ENCODE assay signal across 7 mouse cellular contexts in the genomic region with DNA sequence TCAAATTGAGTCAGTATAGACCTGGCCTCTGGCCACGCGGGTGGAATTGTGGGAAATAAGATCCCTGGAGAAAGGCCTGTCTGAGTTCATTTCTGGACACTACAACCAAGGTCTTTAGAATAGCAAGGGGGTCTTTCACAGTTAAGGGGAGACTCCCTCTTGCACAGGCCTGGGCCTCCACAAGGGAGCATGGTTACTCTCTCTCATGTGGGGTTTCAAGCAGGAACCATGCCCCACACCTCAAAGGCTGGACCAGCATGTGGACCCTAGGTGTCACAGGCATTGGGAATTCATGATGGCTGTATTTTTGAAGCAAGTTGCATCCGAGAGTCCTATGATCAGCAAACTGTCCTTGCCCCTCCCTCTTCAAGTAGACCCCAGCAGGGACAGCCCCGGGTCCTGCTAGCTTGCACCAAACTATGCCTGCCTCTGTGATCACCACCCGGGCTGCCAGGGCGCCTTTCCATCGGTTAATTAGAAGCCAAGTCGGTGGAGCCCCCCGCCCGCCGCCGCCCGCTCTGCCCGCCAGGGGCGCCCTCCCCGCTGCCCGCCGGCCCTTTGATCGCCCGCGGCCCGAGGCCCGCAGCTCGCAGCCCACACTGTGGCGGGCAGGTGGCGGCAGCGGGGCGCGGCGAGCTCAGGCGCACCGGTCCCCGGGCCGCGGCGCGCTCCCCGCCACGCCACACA.
DNase-seq lines count a peak whose midpoint lies in the region; ATAC-seq and TF ChIP-seq lines count a peak whose summit lies in the region.

No protein-coding gene starts in this region.

- no peaks in the 10 kb centered on the region for H3K9me3 ChIP-seq in lung, postnatal 0 days (ENCODE audit: low read length)
- no peaks in the 10 kb centered on the region for H3K9me3 ChIP-seq in embryonic facial prominence, embryonic 13.5 days
- H3K9me3 ChIP-seq in hindbrain, embryonic 14.5 days (ENCODE audit: control insufficient read depth, low read length): no peaks in the 10 kb centered on the region
- no peaks in the 10 kb centered on the region for H3K9me3 ChIP-seq in liver, embryonic 13.5 days (replicated peaks)

- no peaks in the 10 kb centered on the region for H3K4me1 ChIP-seq in lung, postnatal 0 days (ENCODE audit: insufficient read depth, low read depth, low read length)
- H3K4me1 ChIP-seq in embryonic facial prominence, embryonic 13.5 days: peaks cover 23% of the 10 kb centered on the region
- peaks cover 18% of the 10 kb centered on the region for H3K4me1 ChIP-seq in hindbrain, embryonic 14.5 days (replicated peaks; ENCODE audit: control insufficient read depth, insufficient read depth, low read length)
- H3K4me1 ChIP-seq in liver, embryonic 13.5 days (replicated peaks): no peaks in the 10 kb centered on the region

- no peak overlapping the region for H3K27ac ChIP-seq in lung, postnatal 0 days (ENCODE audit: low read length)
- H3K27ac ChIP-seq in embryonic facial prominence, embryonic 13.5 days: no peak overlapping the region
- no peak overlapping the region for H3K27ac ChIP-seq in hindbrain, embryonic 14.5 days
- no peak overlapping the region for H3K27ac ChIP-seq in liver, embryonic 13.5 days

- ATAC-seq in lung, postnatal 0 days: peak; percentile 57; the same call in 1 of the 2 replicates
- 0 out of 2 replicates have a peak, but pooled peaks have one; percentile 56 for ATAC-seq in embryonic facial prominence, embryonic 13.5 days (ENCODE audit: insufficient number of reproducible peaks, insufficient read depth, low FRiP score, low TSS enrichment, low read depth)
- ATAC-seq in hindbrain, embryonic 14.5 days (ENCODE audit: low FRiP score): peak; percentile 53; the same call in 1 of the 2 replicates
- peak; percentile 18; the same call in 1 of the 2 replicates for ATAC-seq in liver, embryonic 13.5 days (ENCODE audit: low read depth)

- peak overlapping the region; percentile 27; the same call in 1 of the 2 replicates for H3K4me2 ChIP-seq in lung, postnatal 0 days (replicated peaks; ENCODE audit: low read depth, low read length)
- H3K4me2 ChIP-seq in embryonic facial prominence, embryonic 13.5 days: peak overlapping the region; percentile 66
- peak overlapping the region; percentile 56 for H3K4me2 ChIP-seq in hindbrain, embryonic 14.5 days (replicated peaks)
- peak overlapping the region; percentile 26 for H3K4me2 ChIP-seq in liver, embryonic 13.5 days

- 0 out of 2 replicates have a peak, but pooled peaks cover 15% of the 10 kb centered on the region for H3K27me3 ChIP-seq in lung, postnatal 0 days (replicated peaks; ENCODE audit: insufficient read depth, low read length)
- peaks cover 48% of the 10 kb centered on the region for H3K27me3 ChIP-seq in embryonic facial prominence, embryonic 13.5 days
- no peaks in the 10 kb centered on the region for H3K27me3 ChIP-seq in hindbrain, embryonic 14.5 days (ENCODE audit: control insufficient read depth, insufficient read depth, low read length)
- peaks cover 84% of the 10 kb centered on the region for H3K27me3 ChIP-seq in liver, embryonic 13.5 days

- peak; percentile 38; the same call in 1 of the 2 replicates for TF ChIP-seq CTCF in lung, postnatal 0 days (IDR thresholded peaks at IDR 0.05)

- no peak overlapping the region for H3K9ac ChIP-seq in lung, postnatal 0 days (replicated peaks; ENCODE audit: low read depth)
- peak overlapping the region; percentile 59 for H3K9ac ChIP-seq in embryonic facial prominence, embryonic 13.5 days
- peak overlapping the region; percentile 43 for H3K9ac ChIP-seq in hindbrain, embryonic 14.5 days
- no peak overlapping the region for H3K9ac ChIP-seq in liver, embryonic 13.5 days

- H3K4me3 ChIP-seq in lung, postnatal 0 days (ENCODE audit: low read depth, low read length): no peak overlapping the region
- peak overlapping the region; percentile 37 for H3K4me3 ChIP-seq in embryonic facial prominence, embryonic 13.5 days
- peak overlapping the region; percentile 23 for H3K4me3 ChIP-seq in hindbrain, embryonic 14.5 days (replicated peaks; ENCODE audit: low read length)
- H3K4me3 ChIP-seq in liver, embryonic 13.5 days (replicated peaks): no peak overlapping the region

- peak; percentile 49 for DNase-seq in lung, postnatal 0 days (ENCODE audit: low spot score)
- DNase-seq in lung, postnatal 36 days: no peak
- DNase-seq in hindbrain, embryonic 14.5 days (ENCODE audit: low spot score): no peak
- DNase-seq in liver, embryonic 13.5 days: no peak
- DNase-seq in right cerebral cortex, postnatal 4 days: peak; percentile 54
- no peak for DNase-seq in layer of hippocampus, adult 9-10 months (ENCODE audit: low spot score)

- WGBS in lung, postnatal 0 days: 8% methylated on average over 35 of the region's 39 CpGs
- WGBS in embryonic facial prominence, embryonic 13.5 days: 5% methylated on average over 39 of the region's 39 CpGs
- 5% methylated on average over 39 of the region's 39 CpGs for WGBS in hindbrain, embryonic 14.5 days
- WGBS in liver, embryonic 13.5 days (ENCODE audit: insufficient replicate concordance): 7% methylated on average over 39 of the region's 39 CpGs

- TF ChIP-seq EP300 in lung, postnatal 0 days (IDR thresholded peaks at IDR 0.05): no peak

- H3K36me3 ChIP-seq in lung, postnatal 0 days (ENCODE audit: insufficient read depth, low read length): no peaks in the 10 kb centered on the region
- H3K36me3 ChIP-seq in embryonic facial prominence, embryonic 13.5 days: no peaks in the 10 kb centered on the region
- H3K36me3 ChIP-seq in hindbrain, embryonic 14.5 days (replicated peaks; ENCODE audit: control insufficient read depth, insufficient read depth): no peaks in the 10 kb centered on the region
- H3K36me3 ChIP-seq in liver, embryonic 13.5 days: no peaks in the 10 kb centered on the region

Comparison
In these comparisons a context has a peak if more than half of its experiments do, and no peak if none do; other contexts are left out.
1. DNase-seq: peak in lung, postnatal 0 days (single experiment) and right cerebral cortex, postnatal 4 days (single experiment); none in lung, postnatal 36 days (single experiment), hindbrain, embryonic 14.5 days (single experiment), liver, embryonic 13.5 days (single experiment) and layer of hippocampus, adult 9-10 months (single experiment).
2. H3K4me3 ChIP-seq: peak in embryonic facial prominence, embryonic 13.5 days (single experiment) and hindbrain, embryonic 14.5 days (single experiment); none in lung, postnatal 0 days (single experiment) and liver, embryonic 13.5 days (single experiment).
3. H3K9ac ChIP-seq: peak in embryonic facial prominence, embryonic 13.5 days (single experiment) and hindbrain, embryonic 14.5 days (single experiment); none in lung, postnatal 0 days (single experiment) and liver, embryonic 13.5 days (single experiment).
4. Peak in every context shown above with its lines, with median percentiles within 50 percentile points of each other: ATAC-seq and H3K4me2 ChIP-seq.